Mouse (Mus musculus): ENCODE results near the gene Iscu.

- TF ChIP-seq EP300 (IDR thresholded peaks at IDR 0.05; ENCODE audit: low read depth) (no peak), CTCF (IDR thresholded peaks at IDR 0.05; ENCODE audit: low read depth) (peak; percentile 95)
These were observed 43.1 kb downstream of the Iscu start for GRCm38 (mm10) chr5:113815638-113816152.

All from liver, embryonic 14.5 days (tissue).